Mouse (Mus musculus) kidney, postnatal 0 days (tissue): ENCODE data around the gene Rhebl1. TPM values are rescaled to one million over a fixed set of nuclear protein-coding genes. Genes with fewer than 3 reads are reported as not detected.

Experiments
- ATAC-seq: fragments of 200-750 bp; cut with Nextera tagmentation; replicated peaks from 2 replicates; pipeline ENCODE4 v1.8.0; 2017; ENCODE audit warnings: low read depth, moderate number of reproducible peaks, moderate TSS enrichment, moderate library complexity; ENCODE audit not compliant: low FRiP score
- DNase-seq: peaks from one replicate; pipeline ENCODE4 v3.0.0-alpha.2; 2016; ENCODE audit warnings: low spot score
- H3K27ac ChIP-seq: fragments of 300-500 bp; sonication (generic); 2 replicates; pipeline ENCODE4 v1.5.1; 2014; ENCODE audit warnings: mild to moderate bottlenecking
- H3K27me3 ChIP-seq: fragments of 300-500 bp; sonication (generic); 2 replicates; pipeline ENCODE4 v1.6.1; 2014; ENCODE audit warnings: low read length, mixed read lengths; ENCODE audit not compliant: insufficient read depth
- H3K36me3 ChIP-seq: fragments of 300-500 bp; sonication (generic); 2 replicates; pipeline ENCODE4 v1.6.1; 2014; ENCODE audit warnings: low read length, mixed read lengths; ENCODE audit not compliant: insufficient read depth
- H3K4me1 ChIP-seq: fragments of 300-500 bp; sonication (generic); replicated peaks from 2 replicates; pipeline ENCODE4 v1.6.1; 2014; ENCODE audit warnings: antibody characterized with exemption, low read length, mixed read lengths; ENCODE audit not compliant: insufficient read depth
- H3K4me2 ChIP-seq: fragments of 300-500 bp; sonication (generic); 2 replicates; pipeline ENCODE4 v1.6.1; 2014; ENCODE audit warnings: mild to moderate bottlenecking, low read length, moderate library complexity, mixed read lengths
- H3K4me3 ChIP-seq: fragments of 300-500 bp; sonication (generic); replicated peaks from 2 replicates; pipeline ENCODE4 v1.5.1; 2014; ENCODE audit warnings: low read depth, low read length
- H3K9ac ChIP-seq: fragments of 300-500 bp; sonication (generic); 2 replicates; pipeline ENCODE4 v1.6.1; 2014; ENCODE audit warnings: low read depth, low read length
- H3K9me3 ChIP-seq: fragments of 300-500 bp; sonication (generic); replicated peaks from 2 replicates; pipeline ENCODE4 v1.6.1; 2016; ENCODE audit warnings: low read length, inconsistent platforms, mixed read lengths
- CTCF ChIP-seq: IDR thresholded peaks from 2 replicates; pipeline ENCODE4 v1.5.1; 2016; ENCODE audit warnings: antibody characterized with exemption, low read depth, mild to moderate bottlenecking, moderate library complexity
- WGBS: fragments of 180-500 bp; shearing (Covaris S2); extraction: QIAGEN DNeasy Blood & Tissue Kit; methylation state at CpG from one replicate; pipeline ENCODE4 v1.1.7; 2014; 5-methylcytosine and 5-hydroxymethylcytosine counted together
- polyA plus RNA-seq: library from polyadenylated mRNA; unstranded; fragments of >200 nt; fragmentation: Nextera tagmentation; extraction: Ambion mirVana; gene quantifications from 2 replicates; pipeline ENCODE4 v1.2.1, GENCODE M21; 2015

Rhebl1 gene
- polyA plus RNA-seq, 1 experiment from 2014 or later, result 15.4 TPM

DNA sequence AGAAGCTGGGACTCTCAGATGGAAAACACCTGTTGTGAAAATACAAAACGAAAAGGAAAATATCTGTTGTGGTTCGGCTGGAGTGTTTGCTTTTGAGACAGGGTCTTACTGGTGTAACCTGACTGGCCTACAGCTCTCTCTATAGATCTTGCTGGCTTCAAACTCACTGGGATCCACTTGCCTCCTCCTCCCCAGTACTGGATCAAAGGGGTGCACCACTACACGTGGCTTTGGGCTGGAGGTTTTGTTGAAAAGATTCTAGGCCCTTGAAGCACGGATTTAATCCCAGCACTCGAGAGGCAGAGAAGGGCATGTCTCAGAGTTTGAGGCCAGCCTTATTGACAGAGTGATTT is 12.7 kb downstream of the Rhebl1 start:
- no peak for ATAC-seq
- peak overlapping the region; percentile 77 for H3K4me2 ChIP-seq
- H3K9ac ChIP-seq, result no peak overlapping the region
- TF ChIP-seq CTCF, result no peak
- 9% methylated on average over 5 of the region's 5 CpGs for WGBS
- no peak overlapping the region for H3K27ac ChIP-seq
- H3K36me3 ChIP-seq, result no peaks in the 10 kb centered on the region
- H3K4me1 ChIP-seq, result no peaks in the 10 kb centered on the region
- H3K9me3 ChIP-seq, result no peaks in the 10 kb centered on the region
- peak overlapping the region; percentile 52; the same call in 1 of the 2 replicates for H3K4me3 ChIP-seq
- H3K27me3 ChIP-seq, result no peaks in the 10 kb centered on the region
- no peak for DNase-seq

DNA sequence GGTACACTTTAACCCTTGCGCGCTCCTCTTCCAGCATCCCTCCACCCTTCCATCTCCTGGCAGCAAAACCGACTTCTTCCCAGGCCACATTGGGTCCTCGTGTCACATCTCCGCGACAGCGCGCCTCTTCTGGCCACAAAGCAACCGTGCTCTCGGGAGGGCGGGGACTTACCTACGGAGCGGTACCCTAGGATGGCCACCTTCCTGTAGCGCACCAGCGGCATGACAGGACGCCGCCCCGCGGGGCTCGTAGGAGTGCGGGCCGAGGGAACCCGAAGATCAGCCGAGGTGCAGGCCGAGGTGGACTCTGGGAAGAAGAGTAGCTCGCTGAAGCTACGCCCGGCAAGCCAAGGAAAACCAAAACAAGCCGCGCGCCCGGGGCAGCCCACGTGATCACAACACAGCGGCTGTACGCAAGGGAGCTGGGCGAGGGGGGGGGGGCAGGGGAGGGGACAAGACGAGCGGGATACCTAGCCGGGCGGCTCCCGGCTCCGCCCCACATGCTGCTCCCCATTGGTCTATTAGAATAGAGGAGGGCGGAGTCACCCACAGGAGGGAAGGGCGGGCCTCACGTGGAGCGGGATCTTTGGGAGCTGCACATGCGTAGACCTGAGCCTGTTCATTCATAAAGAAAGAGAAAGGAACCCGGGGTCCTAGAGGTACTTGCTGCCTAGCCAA is 13.2 kb downstream of the Rhebl1 start:
- Histone ChIP-seq H3K36me3 (no peaks in the 10 kb centered on the region), H3K9me3 (no peaks in the 10 kb centered on the region), H3K4me1 (no peaks in the 10 kb centered on the region), H3K27ac (peak overlapping the region; percentile 77), H3K27me3 (no peaks in the 10 kb centered on the region), H3K4me3 (peak overlapping the region; percentile 52), H3K9ac (peak overlapping the region; percentile 54), H3K4me2 (peak overlapping the region; percentile 77)
- ATAC-seq, result peak; percentile 96
- WGBS, result under 1% methylated on average over 48 of the region's 48 CpGs
- peak; percentile 99 for DNase-seq
- peak; percentile 46; the same call in 1 of the 2 replicates for TF ChIP-seq CTCF

DNA sequence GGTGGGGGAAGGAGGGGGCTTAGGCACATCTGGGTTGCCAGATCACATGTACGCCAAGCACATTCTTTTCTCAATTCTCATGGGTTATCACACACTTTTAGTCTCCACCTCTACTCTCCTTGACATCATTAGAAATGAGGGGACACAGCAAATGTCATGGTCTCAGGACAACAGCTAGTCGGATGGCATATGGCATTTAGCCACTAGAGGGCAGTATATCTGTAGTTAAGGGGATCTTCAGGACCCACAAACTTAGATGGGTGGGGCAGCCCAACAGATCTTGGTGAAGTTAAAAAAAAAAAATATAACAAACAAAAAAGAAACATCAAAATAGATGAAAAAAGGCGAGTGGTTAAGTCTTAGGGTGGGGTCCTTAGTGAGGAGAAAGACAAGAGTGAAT is 17.0 kb downstream of the Rhebl1 start:
- Histone ChIP-seq H3K27me3 (no peaks in the 10 kb centered on the region), H3K27ac (no peak overlapping the region), H3K36me3 (no peaks in the 10 kb centered on the region), H3K4me1 (no peaks in the 10 kb centered on the region; the same call in 1 of the 2 replicates), H3K4me2 (no peak overlapping the region), H3K9me3 (no peaks in the 10 kb centered on the region), H3K4me3 (no peak overlapping the region), H3K9ac (no peak overlapping the region)
- TF ChIP-seq CTCF, result peak; percentile 87
- peak; percentile 91 for DNase-seq
- 15% methylated on average over 3 of the region's 3 CpGs for WGBS
- no peak for ATAC-seq

- Histone ChIP-seq H3K27me3 (no peaks in the 10 kb centered on the region), H3K27ac (peak overlapping the region; percentile 99), H3K36me3 (no peaks in the 10 kb centered on the region), H3K9ac (peak overlapping the region; percentile 99), H3K4me3 (peak overlapping the region; percentile 99), H3K9me3 (no peaks in the 10 kb centered on the region), H3K4me1 (peaks cover 20% of the 10 kb centered on the region; the same call in 1 of the 2 replicates), H3K4me2 (peak overlapping the region; percentile 79)
- WGBS, result 2% methylated on average over 44 of the region's 51 CpGs
- ATAC-seq (peak; percentile 81), DNase-seq (peak; percentile 98)
- TF ChIP-seq CTCF, result peak; percentile 14; the same call in 1 of the 2 replicates
Measured at GRCm38 (mm10) chr15:98871916-98872888, 22.1 kb downstream of the Rhebl1 start.

DNA sequence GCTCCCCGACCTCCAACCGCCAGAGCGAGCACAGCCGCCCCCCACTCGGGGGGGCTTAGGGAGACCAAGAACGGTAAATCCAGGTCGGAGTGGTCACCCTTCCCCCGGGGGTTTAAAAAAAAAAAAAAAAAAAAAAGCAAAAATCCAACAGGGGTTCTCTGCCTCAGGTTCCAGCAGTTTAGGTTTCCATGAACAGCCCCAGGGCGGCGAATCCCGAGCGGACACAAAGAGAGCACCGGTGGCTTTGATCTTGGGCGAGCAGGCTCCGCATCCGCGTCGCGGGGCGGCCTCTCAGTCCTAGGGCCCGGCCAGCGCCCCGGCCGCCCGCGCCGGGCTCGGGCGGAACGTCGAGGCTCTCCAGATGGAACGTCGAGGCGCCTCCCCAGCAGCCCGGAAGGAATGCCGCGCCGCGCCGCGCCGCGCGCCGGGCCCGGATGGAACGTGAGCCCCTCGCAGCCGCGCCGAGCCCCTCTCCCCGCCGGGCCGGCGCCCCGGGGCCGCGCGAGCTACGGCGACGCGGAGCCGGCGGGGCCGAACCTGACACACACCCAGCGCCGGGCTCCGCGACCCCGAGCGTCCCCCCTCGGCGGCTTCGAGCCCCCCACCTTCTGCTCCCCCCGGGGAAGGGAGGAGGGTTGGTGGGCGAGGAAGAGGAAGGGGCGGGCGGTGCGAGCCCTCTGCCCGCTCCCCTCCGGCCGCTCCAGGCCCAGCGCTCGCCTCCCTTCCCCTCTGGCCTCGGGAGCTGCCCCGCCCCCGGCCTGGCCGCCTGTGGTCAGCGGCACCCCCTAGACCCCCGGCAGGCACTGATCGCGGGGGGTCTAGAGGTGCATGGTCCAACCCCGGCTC is 23.0 kb downstream of the Rhebl1 start, which contains the start of gene Kmt2d:
Gene Kmt2d (minus strand): TSS at position 135 of the 846 bp plus-strand sequence.
- H3K9me3 ChIP-seq, result no peaks in the 10 kb centered on the region
- H3K27me3 ChIP-seq, result no peaks in the 10 kb centered on the region
- DNase-seq, result peak; percentile 55
- peaks cover 4% of the 10 kb centered on the region; the same call in 1 of the 2 replicates for H3K36me3 ChIP-seq
- peak within 1 kb of the TSS; percentile 99 for H3K9ac ChIP-seq
- under 1% methylated on average over 76 of the region's 94 CpGs for WGBS
- peak; percentile 31 for ATAC-seq
- peak within 1 kb of the TSS; percentile 99 for H3K27ac ChIP-seq
- TF ChIP-seq CTCF, result no peak
- H3K4me1 ChIP-seq, result peaks cover 20% of the 10 kb centered on the region; the same call in 1 of the 2 replicates
- peak within 1 kb of the TSS; percentile 99 for H3K4me3 ChIP-seq
- peak within 1 kb of the TSS; percentile 79 for H3K4me2 ChIP-seq
